Mouse (Mus musculus) bone marrow macrophage, adult 2 months (primary cell): ENCODE results near the gene Slc39a8. TPM values are rescaled to one million over a fixed set of nuclear protein-coding genes. Genes with fewer than 3 reads are reported as not detected.

Experiments
- H3K27ac ChIP-seq: 2 replicates; pipeline ENCODE4 v1.5.1; 2012; ENCODE audit warnings: low read depth, low read length; ENCODE audit not compliant: insufficient read depth
- H3K4me1 ChIP-seq: 2 replicates; pipeline ENCODE4 v1.6.1; 2012; ENCODE audit warnings: low read length; ENCODE audit not compliant: control insufficient read depth, insufficient read depth
- H3K4me3 ChIP-seq: 2 replicates; pipeline ENCODE4 v1.5.1; 2012; ENCODE audit warnings: mild to moderate bottlenecking, low read length, moderate library complexity; ENCODE audit not compliant: insufficient read depth
- CTCF ChIP-seq: IDR thresholded peaks from 2 replicates; pipeline ENCODE4 v1.5.1; 2012; ENCODE audit warnings: low read depth, mild to moderate bottlenecking, low read length, moderate library complexity
- POLR2A ChIP-seq: IDR thresholded peaks from 2 replicates; pipeline ENCODE4 v1.6.1; 2012; ENCODE audit warnings: mild to moderate bottlenecking, low read depth, low read length, borderline replicate concordance
- polyA plus RNA-seq: library from polyadenylated mRNA; stranded (reverse); fragments of >200 nt; gene quantifications from 2 replicates; pipeline ENCODE4 v1.2.4, GENCODE M21; 2012; ENCODE audit not compliant: missing spikeins, insufficient read depth, insufficient read length

The Slc39a8 gene
- polyA plus RNA-seq: 5.7 and 7.2 TPM in 2 replicates

DNA sequence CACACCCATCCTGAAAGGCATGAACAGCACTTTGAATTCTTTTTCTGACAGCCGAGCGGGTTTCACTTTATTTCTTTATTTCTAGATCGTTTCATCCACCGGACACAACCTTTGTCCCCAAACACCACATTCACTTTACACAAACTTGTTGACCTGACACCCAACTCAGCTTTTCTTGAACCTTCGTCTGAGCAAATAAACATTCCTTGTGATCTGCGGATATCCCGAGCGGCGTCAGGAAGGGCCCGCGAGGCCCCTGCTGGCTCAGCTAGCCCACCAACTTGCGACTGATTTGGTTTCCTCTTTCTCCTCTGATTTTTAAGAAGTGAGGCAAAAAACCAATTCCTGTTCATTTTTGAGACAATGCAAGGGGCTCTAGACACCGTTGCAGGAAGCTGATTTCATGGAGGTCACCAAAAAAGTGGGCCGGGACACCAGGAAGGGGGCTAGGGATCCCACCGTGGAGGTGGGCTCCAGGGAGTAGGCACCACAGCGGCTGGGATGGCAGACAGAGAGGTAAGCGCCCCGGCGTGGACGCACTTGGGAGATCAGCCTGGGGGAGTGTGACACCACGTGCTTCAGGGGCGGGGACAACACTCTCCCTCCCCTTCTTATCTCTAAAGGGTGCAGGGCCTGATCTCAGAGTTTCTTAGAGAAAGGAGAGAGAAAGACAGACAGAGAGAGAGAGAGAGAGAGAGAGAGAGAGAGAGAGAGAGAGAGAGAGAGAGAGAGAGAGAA lies at the start of gene Slc39a8:
Gene Slc39a8 (plus strand): TSS at position 264 of the 738 bp plus-strand sequence.
- Histone ChIP-seq H3K4me1 (peaks cover 2% of the 10 kb centered on the region; the same call in 1 of the 2 replicates), H3K4me3 (peak within 1 kb of the TSS; percentile 72), H3K27ac (peak within 1 kb of the TSS; percentile 84)
- no peak; the same call in 1 of the 2 replicates for TF ChIP-seq CTCF
- TF ChIP-seq POLR2A: no peak

DNA sequence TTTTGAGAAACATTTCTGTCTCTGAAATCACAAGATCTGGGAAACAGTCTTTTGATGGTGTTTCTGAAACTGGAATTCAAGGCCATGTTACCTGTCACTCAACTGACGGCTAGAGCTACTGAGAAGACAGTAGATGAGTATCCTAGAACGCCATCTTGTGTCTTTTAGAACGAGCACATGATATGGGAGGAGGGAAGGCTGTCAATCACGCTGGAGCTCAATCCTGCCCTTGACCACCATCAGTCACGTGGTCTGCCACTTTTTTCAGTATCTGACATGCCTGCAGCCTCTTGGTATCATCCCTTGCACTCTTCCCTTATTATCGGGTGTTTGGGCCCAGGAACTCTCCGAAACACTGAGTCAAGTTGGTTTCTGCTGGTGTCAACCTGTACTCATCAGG lies 40.0 kb upstream of the Slc39a8 start:
- H3K4me3 ChIP-seq: no peak overlapping the region

DNA sequence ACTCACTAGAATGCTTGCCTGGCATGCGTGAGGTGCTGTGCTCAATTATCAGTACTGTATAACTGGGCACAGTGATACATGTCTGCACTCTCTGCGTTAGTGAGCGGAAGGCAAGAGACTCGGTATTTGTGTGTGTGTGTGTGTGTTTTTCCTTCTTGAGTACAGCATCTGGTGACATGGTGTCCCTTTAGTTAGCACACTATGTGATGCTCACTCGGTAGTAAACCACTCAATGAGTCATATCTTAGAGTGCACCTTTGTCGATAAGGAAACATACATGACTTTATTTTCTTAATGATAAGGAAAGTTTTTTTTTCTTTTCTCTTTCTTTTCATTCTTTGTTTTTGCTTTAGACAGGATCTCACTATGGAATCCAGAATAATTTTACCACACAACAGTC lies 29.0 kb upstream of the Slc39a8 start:
- H3K4me3 ChIP-seq: no peak overlapping the region
- no peak overlapping the region for H3K27ac ChIP-seq
- peaks cover 5% of the 10 kb centered on the region for H3K4me1 ChIP-seq
- TF ChIP-seq POLR2A (no peak), CTCF (no peak)

More for the DNA sequence above, 40.0 kb upstream of the Slc39a8 start:
- TF ChIP-seq CTCF: no peak
- no peak for TF ChIP-seq POLR2A
- H3K27ac ChIP-seq: no peak overlapping the region
- no peaks in the 10 kb centered on the region for H3K4me1 ChIP-seq

- TF ChIP-seq POLR2A: no peak
- no peak for TF ChIP-seq CTCF
- Histone ChIP-seq H3K4me1 (no peaks in the 10 kb centered on the region), H3K27ac (no peak overlapping the region), H3K4me3 (no peak overlapping the region)
Measured at GRCm38 (mm10) chr3:135798241-135798640, 26.8 kb upstream of the Slc39a8 start.

DNA sequence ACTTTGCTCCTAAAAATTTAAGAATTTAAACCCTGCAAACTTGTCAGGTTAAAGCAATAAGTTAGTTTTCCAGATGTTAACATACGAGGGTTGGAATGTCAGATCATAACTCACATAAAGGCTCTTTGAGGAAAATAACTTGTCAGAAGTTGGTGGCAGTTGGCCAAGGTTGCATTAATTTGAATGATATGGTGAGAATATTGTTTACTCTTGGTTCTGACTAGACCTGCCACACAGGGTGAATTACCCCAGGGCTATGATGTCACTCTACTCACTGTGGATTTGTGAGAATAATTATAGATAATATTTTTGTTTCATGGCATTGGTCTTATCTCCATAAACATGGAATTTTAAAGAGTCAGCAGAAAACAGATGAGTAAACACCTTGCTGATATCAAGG lies 26.4 kb upstream of the Slc39a8 start:
- TF ChIP-seq CTCF (no peak), POLR2A (no peak)
- Histone ChIP-seq H3K4me3 (no peak overlapping the region), H3K4me1 (no peaks in the 10 kb centered on the region), H3K27ac (no peak overlapping the region)

DNA sequence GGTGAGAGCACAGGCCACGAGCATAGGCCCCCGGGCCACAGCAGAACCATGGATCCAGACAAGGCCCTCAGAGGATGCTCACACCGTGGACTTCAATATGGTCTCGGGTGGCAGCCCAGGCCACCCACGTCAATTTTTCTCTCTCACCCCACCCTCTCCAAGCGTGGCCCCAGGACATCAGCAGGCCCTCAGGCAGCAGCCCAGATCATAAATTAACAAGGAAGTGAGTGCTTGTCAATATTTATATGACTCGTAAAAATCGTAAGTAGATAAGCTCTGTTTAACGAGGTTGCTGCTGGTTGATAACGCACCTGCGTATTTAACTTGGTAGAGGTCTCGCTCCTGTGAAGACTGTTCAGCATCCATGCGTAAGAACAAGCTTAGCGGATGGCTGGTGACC lies 10.4 kb upstream of the Slc39a8 start:
- no peak overlapping the region for H3K27ac ChIP-seq
- H3K4me1 ChIP-seq: peaks cover 8% of the 10 kb centered on the region
- no peak overlapping the region for H3K4me3 ChIP-seq
- TF ChIP-seq POLR2A: no peak
- no peak for TF ChIP-seq CTCF

DNA sequence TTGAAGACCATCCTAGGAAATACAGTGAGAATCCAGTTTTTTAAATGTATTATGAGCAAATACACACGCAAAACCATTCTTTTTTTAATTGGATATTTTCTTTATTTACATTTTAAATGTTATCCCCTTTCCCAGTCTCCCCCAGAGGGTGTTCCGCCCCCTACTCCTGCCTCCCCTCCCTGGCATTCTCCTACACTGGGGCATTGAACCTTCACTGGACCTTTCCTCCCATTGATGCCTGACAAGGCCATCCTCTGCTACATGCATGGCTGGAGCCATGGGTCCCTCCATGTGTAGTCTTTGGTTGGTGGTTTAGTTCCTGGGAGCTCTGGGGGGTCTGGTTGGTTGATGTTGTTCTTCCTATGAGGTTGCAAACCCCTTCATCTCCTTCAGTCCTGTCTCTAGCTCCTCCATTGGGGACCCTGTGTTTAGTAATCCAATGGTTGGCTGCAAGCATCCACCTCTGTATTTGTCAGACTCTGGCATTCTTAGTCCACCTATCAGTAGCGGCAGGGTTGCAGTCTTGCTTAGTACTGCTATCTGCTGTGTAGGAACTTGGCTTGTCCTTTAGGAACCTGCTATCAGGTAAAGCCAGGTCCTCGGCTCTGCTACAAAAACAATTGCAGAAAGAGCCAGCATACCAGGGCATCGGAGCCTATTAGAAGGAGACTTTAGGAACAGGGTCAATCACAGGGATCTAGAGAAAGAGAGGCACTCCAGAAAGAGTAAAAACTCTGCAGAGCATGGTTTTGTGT lies 8.9 kb upstream of the Slc39a8 start:
- H3K4me1 ChIP-seq: peaks cover 8% of the 10 kb centered on the region
- TF ChIP-seq POLR2A: no peak
- no peak for TF ChIP-seq CTCF
- no peak overlapping the region for H3K4me3 ChIP-seq
- H3K27ac ChIP-seq: no peak overlapping the region

DNA sequence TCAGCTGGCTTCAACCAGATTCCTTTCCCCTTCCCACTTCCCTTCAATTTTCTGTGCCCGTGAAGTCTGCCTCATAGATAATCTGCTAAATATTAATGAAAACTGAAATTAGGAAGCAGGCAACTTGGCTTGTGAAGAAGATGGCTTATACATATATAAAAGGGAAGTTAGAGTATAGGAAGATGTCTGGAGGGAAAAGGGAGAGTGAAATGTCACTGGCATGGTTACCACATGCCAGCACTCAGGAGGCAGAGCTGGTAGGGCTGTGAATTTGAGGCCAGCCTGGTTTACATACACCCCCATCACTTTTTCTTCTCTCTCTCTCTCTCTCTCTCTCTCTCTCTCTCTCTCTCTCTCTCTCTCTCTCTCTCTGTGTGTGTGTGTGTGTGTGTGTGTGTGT lies 8.0 kb upstream of the Slc39a8 start:
- Histone ChIP-seq H3K4me3 (no peak overlapping the region), H3K4me1 (peaks cover 8% of the 10 kb centered on the region), H3K27ac (no peak overlapping the region)
- TF ChIP-seq POLR2A (no peak), CTCF (no peak)

DNA sequence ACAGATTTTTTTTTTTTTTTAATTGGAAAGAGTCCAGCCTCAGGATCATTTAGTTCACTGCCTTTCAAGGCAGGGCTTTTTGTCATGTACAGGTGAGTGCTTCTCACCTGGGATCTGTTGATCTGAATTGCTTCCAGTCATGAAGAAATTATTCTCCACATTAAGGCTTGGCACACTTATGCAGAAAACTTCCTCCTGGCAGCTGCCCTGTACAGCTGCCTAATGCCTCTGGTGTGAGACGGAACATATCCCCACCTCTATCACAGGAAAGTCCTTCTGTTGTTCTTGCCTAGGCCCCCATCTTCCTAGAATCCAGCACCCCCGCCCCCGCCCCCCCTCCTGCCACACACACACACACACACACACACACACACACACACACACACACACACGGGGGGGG lies 643 bp upstream of the Slc39a8 start:
- no peak overlapping the region for H3K27ac ChIP-seq

More for the DNA sequence above, 643 bp upstream of the Slc39a8 start:
- Histone ChIP-seq H3K4me1 (peaks cover 2% of the 10 kb centered on the region; the same call in 1 of the 2 replicates), H3K4me3 (no peak overlapping the region)
- no peak for TF ChIP-seq POLR2A
- TF ChIP-seq CTCF: no peak
